Mouse (Mus musculus) ovary, adult 10 weeks (tissue): ENCODE measurements around the gene Srsf7. TPM values are rescaled to one million over a fixed set of nuclear protein-coding genes. Genes with fewer than 3 reads are reported as not detected.

Experiments
- polyA plus RNA-seq: library from polyadenylated mRNA; stranded (reverse); fragments of 350-450 nt; fragmentation: Illumina TruSeq; extraction: RNeasy Lipid Tissue Mini Kit (QIAGEN cat#74804); gene quantifications from one replicate; pipeline ENCODE4 v1.2.3, GENCODE M21; 2014

The Srsf7 gene
- 381 TPM for polyA plus RNA-seq

GRCm38 (mm10) chr17:80206671-80207581 is at the start of gene Srsf7, which contains the start of gene Ttc39d:
Srsf7 (minus strand) TSS chr17:80207307.
Ttc39d (plus strand) TSS chr17:80207460.

GRCm38 (mm10) chr17:80224326-80225116 is 17.4 kb upstream of the Srsf7 start, which contains the start of gene Gemin6:
Gemin6 (plus strand) TSS chr17:80224441.

Other genes starting within 250 kb of the Srsf7 start
- gene Hnrnpll, start 145.0 kb downstream of the Srsf7 start, polyA plus RNA-seq: 141 TPM
- 23.2 TPM for gene Galm, start 79.8 kb downstream of the Srsf7 start, polyA plus RNA-seq
- gene Ttc39d, start 153 bp upstream of the Srsf7 start, polyA plus RNA-seq: 0.88 TPM
- 18.9 TPM for gene Gemin6, start 17.1 kb upstream of the Srsf7 start, polyA plus RNA-seq
- 12.2 TPM for gene Morn2, start 82.9 kb upstream of the Srsf7 start, polyA plus RNA-seq
- 17.1 TPM for gene Dhx57, start 83.2 kb upstream of the Srsf7 start, polyA plus RNA-seq
- 1.5 TPM for gene Arhgef33, start 100.1 kb upstream of the Srsf7 start, polyA plus RNA-seq
- not detected for gene Gm10190, start 166.2 kb upstream of the Srsf7 start, polyA plus RNA-seq